Mouse (Mus musculus): ENCODE results near the gene Chtop.

GRCm38 (mm10) chr3:90450874-90451273, 58.4 kb downstream of the Chtop start:
- no peak for TF ChIP-seq CTCF (IDR thresholded peaks at IDR 0.05; ENCODE audit: control insufficient read depth, insufficient read depth, insufficient replicate concordance, low read depth, low read length)
- no peak for TF ChIP-seq POLR2A (IDR thresholded peaks at IDR 0.05; ENCODE audit: control insufficient read depth, low read depth, low read length)
